Mouse (Mus musculus) neural tube, embryonic 11.5 days (tissue): Measurements from ENCODE around the gene Fcer2a. TPM values are rescaled to one million over a fixed set of nuclear protein-coding genes. Genes with fewer than 3 reads are reported as not detected.

ENCODE experiments used
- ATAC-seq: fragments of 200-750 bp; cut with Nextera tagmentation; 2 replicates; pipeline ENCODE4 v1.8.0; 2017; ENCODE audit warnings: moderate number of reproducible peaks, mild to moderate bottlenecking, moderate TSS enrichment, moderate library complexity; ENCODE audit not compliant: insufficient read depth, low FRiP score, low TSS enrichment
- DNase-seq: peaks from one replicate; pipeline ENCODE4 v3.0.0-alpha.2; 2015; ENCODE audit warnings: low spot score
- H3K27ac ChIP-seq: fragments of 300-500 bp; sonication (generic); 2 replicates; pipeline ENCODE4 v1.5.1; 2014; ENCODE audit warnings: low read depth, mild to moderate bottlenecking, low read length
- H3K27me3 ChIP-seq: fragments of 300-500 bp; sonication (generic); 2 replicates; pipeline ENCODE4 v1.6.1; 2014; ENCODE audit warnings: mild to moderate bottlenecking, low read length, mixed read lengths; ENCODE audit not compliant: control insufficient read depth, insufficient read depth
- H3K36me3 ChIP-seq: fragments of 300-500 bp; sonication (generic); 2 replicates; pipeline ENCODE4 v1.6.1; 2014; ENCODE audit warnings: mild to moderate bottlenecking, low read length, moderate library complexity, mixed read lengths; ENCODE audit not compliant: control insufficient read depth, insufficient read depth
- H3K4me1 ChIP-seq: fragments of 300-500 bp; sonication (generic); 2 replicates; pipeline ENCODE4 v1.6.1; 2014; ENCODE audit warnings: low read length, mixed read lengths; ENCODE audit not compliant: control insufficient read depth, insufficient read depth
- H3K4me2 ChIP-seq: fragments of 300-500 bp; sonication (generic); 2 replicates; pipeline ENCODE4 v1.6.1; 2014; ENCODE audit warnings: low read depth, mild to moderate bottlenecking, moderate library complexity
- H3K4me3 ChIP-seq: fragments of 300-500 bp; sonication (generic); 2 replicates; pipeline ENCODE4 v1.5.1; 2014; ENCODE audit warnings: low read depth, low read length
- H3K9ac ChIP-seq: fragments of 300-500 bp; sonication (generic); 2 replicates; pipeline ENCODE4 v1.6.1; 2014; ENCODE audit warnings: mild to moderate bottlenecking, low read length
- H3K9me3 ChIP-seq: fragments of 300-500 bp; sonication (generic); 2 replicates; pipeline ENCODE4 v1.6.1; 2016; ENCODE audit warnings: low read length; ENCODE audit not compliant: control insufficient read depth
- WGBS: fragments of 180-500 bp; shearing (Covaris S2); extraction: QIAGEN DNeasy Blood & Tissue Kit; methylation state at CpG from one replicate; pipeline ENCODE4 v1.1.7; 2014; 5-methylcytosine and 5-hydroxymethylcytosine counted together
- polyA plus RNA-seq: library from polyadenylated mRNA; unstranded; fragments of >200 nt; fragmentation: Nextera tagmentation; extraction: Ambion mirVana; gene quantifications from 2 replicates; pipeline ENCODE4 v1.2.1, GENCODE M21; 2014

Fcer2a gene
- polyA plus RNA-seq, 1 experiment from 2014 or later: 0.24 TPM

- 71% methylated on average over 2 of the region's 2 CpGs for WGBS
- no peak for ATAC-seq
- Histone ChIP-seq H3K9ac (no peak overlapping the region), H3K27me3 (no peaks in the 10 kb centered on the region), H3K4me3 (no peak overlapping the region), H3K4me1 (no peaks in the 10 kb centered on the region), H3K36me3 (no peaks in the 10 kb centered on the region), H3K27ac (no peak overlapping the region), H3K4me2 (no peak overlapping the region), H3K9me3 (no peaks in the 10 kb centered on the region)
- DNase-seq: no peak
Observed at GRCm38 (mm10) chr8:3670388-3670787, 23.6 kb downstream of the Fcer2a start.

DNA sequence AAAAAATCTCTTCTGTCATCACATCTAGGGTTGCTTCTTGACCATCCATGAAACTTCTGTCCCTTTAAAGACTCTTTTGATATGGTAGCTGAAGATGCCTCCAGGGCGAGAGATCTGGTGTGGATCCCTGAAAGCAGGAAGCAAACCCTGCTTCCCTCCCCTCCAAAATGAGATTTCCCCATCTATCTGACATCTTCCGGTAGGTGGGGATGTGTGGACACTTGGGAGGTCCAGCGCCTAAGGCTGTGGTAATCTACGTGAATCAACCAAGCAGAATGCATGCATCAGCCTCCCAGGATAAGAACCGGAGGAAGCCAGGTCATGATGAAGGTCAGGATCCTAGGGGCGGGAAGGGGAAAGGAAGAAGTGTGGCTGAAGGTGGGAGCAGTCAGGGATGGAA is 28.5 kb downstream of the Fcer2a start, which contains the start of gene Mcemp1:
TSS of gene Mcemp1 (plus strand) at position 248 of the 400 bp plus-strand sequence.
- Histone ChIP-seq H3K4me3 (no peak within 1 kb of the TSS), H3K9me3 (no peaks in the 10 kb centered on the region), H3K4me2 (no peak within 1 kb of the TSS), H3K27me3 (no peaks in the 10 kb centered on the region), H3K36me3 (no peaks in the 10 kb centered on the region), H3K9ac (no peak within 1 kb of the TSS), H3K27ac (no peak within 1 kb of the TSS), H3K4me1 (no peaks in the 10 kb centered on the region)
- WGBS: 68% methylated on average over 6 of the region's 6 CpGs
- ATAC-seq (no peak), DNase-seq (no peak)

DNA sequence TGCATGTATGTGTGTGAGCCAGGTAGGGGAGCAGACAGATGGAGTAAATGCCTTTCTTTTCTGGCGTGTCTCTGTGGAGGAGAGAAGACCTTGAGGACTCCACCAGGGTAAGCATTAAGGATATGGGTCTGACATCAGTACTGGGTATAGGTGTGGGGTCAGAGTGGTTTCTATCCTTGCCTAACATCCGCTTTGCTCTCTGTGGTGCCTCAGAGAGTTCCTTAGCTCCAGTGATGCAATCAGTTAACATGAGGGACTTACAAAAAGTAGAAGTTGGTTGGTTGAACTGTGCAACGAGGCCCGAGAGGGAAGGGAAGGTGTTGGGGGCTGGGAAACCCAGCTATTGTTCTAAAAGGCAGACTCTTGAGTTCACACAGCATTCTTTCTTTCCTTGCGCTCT is 29.6 kb downstream of the Fcer2a start:
- H3K4me2 ChIP-seq: no peak overlapping the region
- no peaks in the 10 kb centered on the region for H3K9me3 ChIP-seq
- no peaks in the 10 kb centered on the region for H3K27me3 ChIP-seq
- H3K4me1 ChIP-seq: no peaks in the 10 kb centered on the region
- DNase-seq: no peak
- no peaks in the 10 kb centered on the region for H3K36me3 ChIP-seq
- H3K27ac ChIP-seq: no peak overlapping the region
- no peak overlapping the region for H3K9ac ChIP-seq
- no peak overlapping the region for H3K4me3 ChIP-seq
- ATAC-seq: no peak
- WGBS: 74% methylated on average over 5 of the region's 5 CpGs

GRCm38 (mm10) chr8:3660889-3661288 is 33.1 kb downstream of the Fcer2a start:
- Histone ChIP-seq H3K4me3 (no peak overlapping the region), H3K9ac (no peak overlapping the region), H3K36me3 (no peaks in the 10 kb centered on the region), H3K4me1 (no peaks in the 10 kb centered on the region), H3K27ac (no peak overlapping the region), H3K4me2 (no peak overlapping the region), H3K9me3 (no peaks in the 10 kb centered on the region), H3K27me3 (no peaks in the 10 kb centered on the region)
- DNase-seq: no peak
- no peak for ATAC-seq
- 86% methylated on average over 8 of the region's 8 CpGs for WGBS

- Histone ChIP-seq H3K4me3 (no peak overlapping the region), H3K9me3 (no peaks in the 10 kb centered on the region), H3K4me2 (no peak overlapping the region), H3K27ac (no peak overlapping the region), H3K27me3 (no peaks in the 10 kb centered on the region), H3K36me3 (no peaks in the 10 kb centered on the region), H3K9ac (no peak overlapping the region), H3K4me1 (no peaks in the 10 kb centered on the region)
- DNase-seq (peak; percentile 30), ATAC-seq (no peak)
- 26% methylated on average over 7 of the region's 7 CpGs for WGBS
Observed at GRCm38 (mm10) chr8:3656725-3657381, 37.1 kb downstream of the Fcer2a start.

GRCm38 (mm10) chr8:3655526-3655925 is 38.4 kb downstream of the Fcer2a start, which contains the start of gene Retn:
Gene Retn, plus strand, starts transcription at chr8:3655770.
- H3K9ac ChIP-seq: no peak within 1 kb of the TSS
- WGBS: 66% methylated on average over 3 of the region's 3 CpGs

GRCm38 (mm10) chr8:3654726-3655508 is 39.1 kb downstream of the Fcer2a start:
- no peak overlapping the region for H3K4me2 ChIP-seq
- DNase-seq (no peak), ATAC-seq (no peak)

More at GRCm38 (mm10) chr8:3655526-3655925, 38.4 kb downstream of the Fcer2a start, which contains the start of gene Retn:
- Histone ChIP-seq H3K27me3 (no peaks in the 10 kb centered on the region), H3K27ac (no peak within 1 kb of the TSS), H3K4me1 (no peaks in the 10 kb centered on the region), H3K36me3 (no peaks in the 10 kb centered on the region), H3K4me3 (no peak within 1 kb of the TSS), H3K9me3 (no peaks in the 10 kb centered on the region), H3K4me2 (no peak within 1 kb of the TSS)
- ATAC-seq (no peak), DNase-seq (no peak)

GRCm38 (mm10) chr8:3652845-3653244 is 41.1 kb downstream of the Fcer2a start:
- no peaks in the 10 kb centered on the region for H3K27me3 ChIP-seq
- WGBS: 71% methylated on average over 3 of the region's 3 CpGs
- H3K9me3 ChIP-seq: no peaks in the 10 kb centered on the region
- no peak overlapping the region for H3K4me2 ChIP-seq
- DNase-seq: no peak
- no peaks in the 10 kb centered on the region for H3K36me3 ChIP-seq
- H3K4me1 ChIP-seq: no peaks in the 10 kb centered on the region
- no peak overlapping the region for H3K9ac ChIP-seq
- ATAC-seq: no peak
- no peak overlapping the region for H3K4me3 ChIP-seq
- H3K27ac ChIP-seq: no peak overlapping the region

More at GRCm38 (mm10) chr8:3654726-3655508, 39.1 kb downstream of the Fcer2a start:
- 77% methylated on average over 11 of the region's 11 CpGs for WGBS
- Histone ChIP-seq H3K9me3 (no peaks in the 10 kb centered on the region), H3K4me1 (no peaks in the 10 kb centered on the region), H3K36me3 (no peaks in the 10 kb centered on the region), H3K9ac (no peak overlapping the region), H3K27ac (no peak overlapping the region), H3K4me3 (no peak overlapping the region), H3K27me3 (no peaks in the 10 kb centered on the region)

- ATAC-seq (no peak), DNase-seq (no peak)
- no peak overlapping the region for H3K4me3 ChIP-seq
- no peaks in the 10 kb centered on the region for H3K4me1 ChIP-seq
- no peaks in the 10 kb centered on the region for H3K27me3 ChIP-seq
- no peak overlapping the region for H3K4me2 ChIP-seq
- H3K27ac ChIP-seq: no peak overlapping the region
- 44% methylated on average over 1 of the region's 1 CpGs for WGBS
- no peaks in the 10 kb centered on the region for H3K36me3 ChIP-seq
- H3K9me3 ChIP-seq: no peaks in the 10 kb centered on the region
- H3K9ac ChIP-seq: no peak overlapping the region
Observed at GRCm38 (mm10) chr8:3648990-3649389, 45.0 kb downstream of the Fcer2a start.
